Mouse (Mus musculus) layer of hippocampus, postnatal 36 days (tissue): ENCODE measurements around the gene Cbr4. TPM values are rescaled to one million over a fixed set of nuclear protein-coding genes. Genes with fewer than 3 reads are reported as not detected.

Source experiments
- DNase-seq, 2 experiments: peaks; one replicate each; pipeline ENCODE4 v3.0.0; 2022
- total RNA-seq, 2 experiments: library from RNA; stranded (reverse); gene quantifications; 2 replicates each; pipeline ENCODE4 v1.2.3; 2021

The Cbr4 gene
- total RNA-seq: 10 to 100 TPM; 24.5 to 27.2 TPM

DNA sequence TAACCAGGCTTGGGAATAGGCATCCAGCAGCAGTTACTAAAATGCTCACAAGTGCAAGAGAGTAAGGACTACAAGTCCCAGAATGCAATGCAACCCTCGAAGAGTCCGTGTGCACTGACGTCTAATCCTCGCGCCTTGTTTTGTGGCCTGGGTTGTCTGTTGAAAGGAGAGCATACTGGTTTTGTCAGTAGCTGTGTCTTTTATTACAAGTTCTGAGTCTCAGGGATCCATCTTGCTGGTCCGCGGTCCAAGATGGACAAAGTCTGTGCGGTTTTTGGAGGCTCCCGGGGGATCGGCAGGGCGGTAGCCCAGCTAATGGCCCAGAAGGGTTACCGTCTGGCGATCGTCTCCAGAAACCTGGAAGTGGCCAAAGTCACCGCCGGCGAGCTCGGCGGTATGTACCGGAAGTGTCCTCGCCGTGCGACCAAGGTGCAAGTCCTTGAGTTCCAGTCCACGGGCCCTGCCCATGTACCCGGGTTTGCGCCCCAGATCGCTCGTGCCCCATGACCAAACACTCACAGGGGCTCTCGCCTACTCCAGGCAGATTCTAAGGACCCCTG lies at the start of gene Cbr4:
Cbr4 (plus strand) TSS at position 138 of the 560 bp plus-strand sequence.
- DNase-seq: peak; percentile 84 to 86

DNA sequence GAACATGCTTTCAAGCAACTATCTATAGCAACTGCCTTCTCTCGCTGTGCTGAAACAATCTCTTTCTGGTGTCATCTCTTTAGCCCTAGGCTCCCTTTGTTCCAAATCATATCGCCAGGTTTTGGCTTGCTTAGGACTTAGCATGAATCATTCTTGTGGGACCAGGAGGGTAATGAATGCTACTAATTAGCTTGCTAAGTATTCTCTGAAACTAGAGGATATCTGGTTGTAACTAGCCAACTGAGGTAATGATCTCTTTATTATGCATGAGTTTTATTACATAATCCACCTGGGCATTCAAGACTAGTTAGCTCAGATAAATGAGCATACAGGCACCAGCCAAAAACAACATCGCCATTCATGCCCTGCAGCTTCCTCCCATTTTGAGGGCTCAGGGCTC lies 44.5 kb upstream of the Cbr4 start:
- no peak for DNase-seq

DNA sequence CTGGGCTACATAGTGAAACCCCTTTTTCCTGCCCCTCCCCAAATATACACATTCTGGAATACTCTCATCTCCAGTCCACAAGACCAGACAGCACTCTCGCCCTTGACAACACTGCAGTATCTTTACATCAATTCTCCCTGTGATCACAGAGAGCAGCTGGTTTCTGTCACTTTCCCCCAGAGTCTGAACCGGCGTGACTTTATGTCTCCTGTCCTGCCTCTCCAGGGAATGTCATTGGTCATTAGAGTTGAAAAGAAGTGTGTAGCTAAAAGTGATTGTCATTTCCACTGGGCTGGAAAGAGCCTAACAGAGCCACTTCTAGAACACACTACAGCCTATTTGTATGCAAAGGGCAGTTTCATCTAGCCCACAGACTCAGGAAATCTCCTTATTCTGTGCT lies 43.2 kb upstream of the Cbr4 start:
- DNase-seq: no peak

DNA sequence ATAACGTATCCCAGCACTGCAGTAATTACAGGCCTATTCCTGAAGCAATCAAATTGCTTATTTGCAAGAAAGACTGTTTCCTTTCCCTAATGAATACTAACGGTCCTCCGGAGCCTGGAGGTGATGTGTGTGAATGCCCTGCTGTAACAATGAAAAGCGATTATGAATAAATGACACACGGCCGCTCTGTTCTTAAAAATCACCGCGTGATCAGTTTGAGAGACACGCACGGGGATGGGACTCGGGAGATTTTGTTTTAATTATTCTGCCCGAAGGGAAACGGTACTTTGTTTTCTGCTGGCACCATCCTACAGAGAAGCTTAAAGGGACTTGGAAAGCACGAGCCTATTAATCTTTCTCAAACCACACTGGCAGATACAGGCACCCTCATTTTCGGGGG lies 41.2 kb upstream of the Cbr4 start:
- no peak for DNase-seq

DNA sequence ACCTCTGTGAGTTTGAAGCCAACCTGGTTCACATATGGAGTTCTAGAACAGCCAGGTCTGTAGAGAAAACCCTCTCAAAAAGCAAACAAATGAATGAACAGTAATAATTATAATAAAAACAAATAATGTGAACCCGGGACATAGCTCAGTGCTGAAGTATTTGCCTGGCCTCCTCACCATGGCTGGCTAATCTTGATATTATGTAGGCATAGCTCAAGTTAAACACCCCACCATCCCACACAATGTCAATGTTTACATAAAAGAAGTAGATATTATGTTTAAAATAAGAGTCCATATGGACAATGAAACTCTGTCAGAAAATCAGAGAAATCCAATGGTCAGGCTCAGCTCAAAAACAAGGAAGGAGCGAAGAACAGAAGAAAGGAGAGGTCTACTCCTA lies 39.4 kb upstream of the Cbr4 start:
- no peak for DNase-seq

- no peak for DNase-seq
Observed at GRCm38 (mm10) chr8:61448881-61449280, 38.7 kb upstream of the Cbr4 start.

DNA sequence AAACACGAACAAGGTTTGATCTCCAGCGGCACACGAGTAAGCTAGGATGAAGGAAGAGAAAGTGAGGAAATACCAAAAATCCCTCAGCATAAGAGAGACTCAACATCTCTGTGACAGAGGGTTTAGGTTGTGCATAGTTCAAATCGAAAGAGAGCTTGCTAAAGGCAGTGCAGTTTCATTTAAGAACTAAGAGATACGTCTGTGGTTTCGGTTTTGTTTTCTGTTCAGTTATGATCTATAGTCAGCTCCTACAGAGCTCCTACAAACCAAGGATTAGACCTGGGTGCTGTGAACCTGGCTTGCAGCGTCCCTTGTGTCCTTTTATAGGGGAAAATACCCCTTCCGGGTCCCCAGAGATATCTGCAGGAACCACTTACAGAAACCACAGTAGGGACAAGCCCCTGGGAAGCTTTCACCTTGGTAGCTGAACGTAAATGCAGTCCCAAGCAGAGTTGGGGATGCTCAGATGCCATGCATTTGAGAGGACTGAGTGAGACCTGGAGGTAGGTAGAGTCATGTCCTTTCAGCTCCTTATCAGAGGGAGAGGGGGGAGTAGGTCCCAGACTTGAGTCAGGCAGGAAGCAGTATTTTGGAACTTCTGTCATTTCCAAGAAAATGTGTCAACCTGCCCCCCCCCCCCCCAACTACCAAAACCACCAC lies 36.5 kb upstream of the Cbr4 start:
- no peak for DNase-seq

- no peak for DNase-seq
Observed at GRCm38 (mm10) chr8:61451721-61452337, 35.7 kb upstream of the Cbr4 start.

DNA sequence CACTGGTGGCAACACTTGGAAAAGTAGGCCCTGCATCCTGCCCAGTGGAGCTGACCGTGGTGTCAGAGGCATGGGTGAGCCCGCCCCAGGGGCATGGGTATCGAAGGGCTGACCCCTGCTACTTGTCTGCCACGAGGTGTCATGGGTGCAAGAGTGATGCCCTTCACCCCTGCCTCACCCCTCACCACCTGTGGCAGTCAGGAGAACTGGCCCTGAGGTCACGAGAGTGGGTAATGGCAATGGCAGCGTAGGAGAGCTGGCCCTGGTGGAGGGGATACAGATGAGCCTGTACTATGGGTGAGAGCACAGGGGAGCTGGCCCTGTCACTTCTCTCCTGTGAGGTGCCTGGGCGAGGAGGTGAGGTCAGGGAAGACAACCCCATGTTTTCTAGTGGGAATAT lies 27.8 kb upstream of the Cbr4 start:
- no peak for DNase-seq

- no peak for DNase-seq
Observed at GRCm38 (mm10) chr8:61462221-61462620, 25.3 kb upstream of the Cbr4 start.

GRCm38 (mm10) chr8:61464393-61464792 lies 23.1 kb upstream of the Cbr4 start:
- DNase-seq: no peak

DNA sequence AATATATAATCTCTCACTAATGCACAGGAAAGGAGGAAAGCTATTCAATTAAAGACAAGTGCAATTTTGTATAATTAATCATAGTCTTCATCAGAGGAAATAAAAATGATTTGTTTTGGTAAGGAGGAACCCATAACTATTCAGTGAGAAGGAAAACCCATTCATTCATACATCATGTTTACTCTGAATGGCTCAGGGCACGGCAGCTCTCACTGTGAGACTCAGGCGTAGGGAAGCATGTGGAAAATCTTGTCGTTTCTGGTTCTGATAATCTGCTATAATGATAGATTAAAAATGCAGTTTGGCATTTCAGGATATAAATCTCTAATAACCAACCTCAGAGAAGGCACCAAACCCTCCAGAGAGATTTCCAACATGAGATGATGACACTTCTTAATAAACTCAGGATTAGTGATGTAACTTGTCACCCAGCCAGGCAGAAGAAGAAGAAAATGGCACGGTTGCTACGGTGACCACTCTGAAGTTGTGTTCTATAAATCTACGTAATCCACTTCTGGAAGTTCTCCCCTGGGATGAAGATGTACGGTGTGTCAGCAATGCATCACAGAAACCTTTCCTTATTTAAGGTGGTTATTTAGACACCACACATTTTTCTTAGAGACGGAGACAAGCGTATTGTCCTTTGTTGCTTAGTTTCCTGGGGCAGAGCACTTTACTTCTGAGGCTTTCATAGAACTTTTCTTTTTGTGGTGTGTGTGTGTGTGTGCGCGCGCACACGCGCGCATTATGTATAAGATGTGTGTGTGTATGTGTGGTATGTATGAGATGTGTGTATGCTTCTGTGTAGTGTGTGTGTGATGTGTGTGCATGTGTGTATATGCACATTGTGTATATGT lies 20.6 kb upstream of the Cbr4 start:
- DNase-seq: no peak

DNA sequence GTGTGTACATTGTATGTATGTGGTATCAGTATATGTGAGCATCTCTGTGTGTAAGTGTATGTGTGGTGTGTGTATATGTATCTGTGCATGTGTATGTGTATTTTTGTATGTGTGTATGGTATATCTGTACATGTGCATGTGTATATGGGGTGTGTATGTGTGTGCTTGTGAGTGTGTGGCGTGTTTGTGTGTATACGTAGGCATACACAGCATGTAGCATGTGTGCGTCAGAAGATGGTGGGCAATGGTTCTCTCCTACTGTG lies 20.1 kb upstream of the Cbr4 start:
- no peak for DNase-seq

- DNase-seq: no peak
Observed at GRCm38 (mm10) chr8:61470213-61470612, 17.3 kb upstream of the Cbr4 start.

GRCm38 (mm10) chr8:61475251-61475673 lies 12.3 kb upstream of the Cbr4 start:
- DNase-seq: no peak

DNA sequence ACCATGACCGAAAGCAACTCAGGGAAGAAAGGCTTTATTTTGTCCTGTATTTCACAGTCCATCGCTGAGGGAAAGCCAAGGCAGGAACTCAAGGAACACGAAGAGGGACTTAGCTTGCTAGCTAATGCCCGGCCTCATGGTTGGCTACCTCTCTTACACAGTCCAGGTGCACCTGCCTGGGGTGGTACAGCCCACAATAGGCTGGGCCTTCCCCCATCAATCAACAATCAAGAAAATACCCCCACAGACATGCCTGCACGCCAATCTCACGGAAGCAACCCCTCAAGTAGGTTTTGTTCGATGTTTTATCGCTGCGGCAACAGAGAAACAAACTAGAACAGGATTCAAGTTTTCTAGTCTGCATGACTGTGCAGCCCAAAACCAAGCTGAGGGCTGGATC lies 11.4 kb upstream of the Cbr4 start:
- DNase-seq: no peak

DNA sequence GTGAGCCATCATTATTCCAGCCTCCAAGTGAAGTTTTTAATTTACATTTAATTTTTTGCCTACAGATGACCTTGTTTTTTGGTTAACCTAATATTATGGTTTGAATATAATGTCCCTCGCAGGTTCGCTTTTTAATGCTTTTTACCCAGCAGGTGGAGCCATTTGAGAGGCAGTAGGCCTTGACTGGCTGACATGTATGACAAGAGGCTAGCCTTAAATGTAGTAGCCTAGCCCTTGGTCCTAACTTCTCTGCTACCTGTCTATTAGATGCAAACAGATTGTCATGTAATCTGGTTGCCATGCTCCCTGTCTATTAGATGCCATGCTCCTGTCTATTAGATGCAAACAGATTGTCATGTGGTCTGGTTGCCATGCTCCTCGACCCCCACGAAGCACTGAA lies 9.4 kb upstream of the Cbr4 start:
- no peak for DNase-seq

- no peak for DNase-seq
Observed at GRCm38 (mm10) chr8:61478793-61479192, 8.7 kb upstream of the Cbr4 start.

DNA sequence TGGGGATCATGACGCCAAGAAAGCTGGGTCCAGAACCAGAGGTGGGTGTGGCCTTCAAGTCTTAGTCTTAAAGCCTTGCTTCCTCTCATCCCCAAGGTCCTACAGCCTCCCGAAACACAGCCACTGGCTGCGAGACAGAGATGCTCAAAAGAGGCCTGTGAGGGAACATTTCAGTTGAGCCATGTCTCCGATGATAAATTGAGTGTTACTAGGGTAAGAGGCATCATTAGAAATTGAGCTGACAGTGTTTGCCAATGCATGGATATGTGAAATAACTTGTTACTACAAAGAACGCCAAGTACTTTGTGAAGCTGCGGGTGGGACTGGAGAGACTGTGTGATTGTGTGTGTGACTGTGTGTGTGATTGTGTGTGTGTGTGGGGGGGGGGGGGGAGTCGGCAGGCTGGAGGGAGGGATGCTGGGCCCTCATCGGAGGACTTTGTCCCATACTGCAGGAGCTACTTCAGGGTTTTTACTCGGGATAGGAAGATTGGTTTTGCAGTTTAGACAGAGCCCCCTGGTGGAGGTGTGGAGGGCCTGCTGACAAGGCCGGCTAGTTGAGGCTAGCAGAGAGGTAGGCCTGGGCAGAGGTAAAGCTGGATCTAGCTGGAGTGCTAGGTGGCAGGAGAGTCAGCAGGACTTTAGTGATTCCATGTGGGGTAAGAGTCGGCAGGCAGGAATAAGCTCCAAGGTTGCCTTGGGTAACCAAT lies 7.9 kb upstream of the Cbr4 start:
- DNase-seq: peak; percentile 43 to 54

DNA sequence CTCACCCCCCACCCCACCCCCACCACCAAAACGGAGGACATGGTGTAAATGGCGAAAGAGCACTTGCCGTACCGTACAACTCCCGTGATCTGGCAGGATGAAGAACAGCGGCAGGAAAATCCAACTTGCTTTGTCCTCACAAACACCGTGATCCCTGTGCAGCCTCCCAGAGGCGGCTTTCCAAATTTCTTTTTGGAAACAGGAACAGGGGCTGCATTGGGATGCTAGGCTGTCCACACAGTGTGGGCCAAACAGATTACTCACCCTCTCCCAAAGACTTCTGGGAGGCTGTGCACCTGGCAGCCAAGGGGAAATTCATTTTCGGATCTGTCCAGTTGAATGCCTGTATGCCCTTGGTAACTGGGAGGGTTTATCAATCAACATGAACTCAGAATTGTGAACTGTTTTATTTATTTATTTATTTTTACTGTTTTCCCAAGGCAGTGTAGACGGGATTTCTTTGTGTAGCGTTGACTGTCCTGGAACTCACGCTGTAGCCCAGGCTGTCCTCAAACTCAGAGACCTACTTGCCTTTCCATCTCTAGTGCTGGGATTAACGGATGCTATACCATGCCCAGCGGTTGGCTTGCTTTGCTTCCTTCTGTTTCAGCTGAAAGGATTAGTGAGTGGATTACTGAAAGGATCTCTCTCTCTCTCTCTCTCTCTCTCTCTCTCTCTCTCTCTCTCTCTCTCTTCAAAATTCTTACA lies 7.1 kb upstream of the Cbr4 start:
- DNase-seq: no peak

DNA sequence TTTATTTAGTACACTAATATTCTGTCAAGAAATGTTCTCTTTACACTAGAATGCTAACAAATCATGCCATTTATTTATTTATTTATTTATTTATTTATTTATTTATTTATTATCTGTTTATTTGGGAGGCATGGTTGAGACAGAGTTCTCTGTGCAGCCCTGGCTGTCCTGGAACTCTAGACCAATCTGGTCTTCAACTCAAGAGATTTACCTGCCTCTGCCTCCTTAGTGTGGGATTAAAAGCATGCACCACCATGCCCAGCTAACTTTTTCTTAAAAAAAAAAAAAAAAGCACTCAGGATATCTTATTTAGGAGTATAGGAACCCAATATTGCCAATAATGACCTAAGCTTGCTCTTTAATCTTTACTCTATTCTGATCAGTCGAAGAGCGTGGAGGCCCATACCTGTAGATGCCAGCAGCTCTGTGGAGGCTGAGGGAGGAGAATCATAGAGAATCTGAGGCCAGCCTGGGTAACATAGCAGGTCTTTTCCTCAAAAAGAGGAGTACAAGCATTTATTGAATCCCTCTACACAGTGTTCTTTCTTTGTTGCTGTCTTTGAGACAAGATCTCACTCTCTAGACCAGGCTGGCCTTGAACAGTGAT lies 508 bp upstream of the Cbr4 start:
- DNase-seq: no peak

- no peak for DNase-seq
Observed at GRCm38 (mm10) chr8:61488631-61489030, 1.1 kb downstream of the Cbr4 start.
